Mouse (Mus musculus): Measurements from ENCODE around the gene Vrk3. TPM values are rescaled to one million over a fixed set of nuclear protein-coding genes. Genes with fewer than 3 reads are reported as not detected.
A peak's percentile ranks its signal among the peaks of the same experiment; 100 is the strongest.

The Vrk3 gene
- polyA plus RNA-seq, 1 experiment from 2014 or later: 36.4 TPM

DNA sequence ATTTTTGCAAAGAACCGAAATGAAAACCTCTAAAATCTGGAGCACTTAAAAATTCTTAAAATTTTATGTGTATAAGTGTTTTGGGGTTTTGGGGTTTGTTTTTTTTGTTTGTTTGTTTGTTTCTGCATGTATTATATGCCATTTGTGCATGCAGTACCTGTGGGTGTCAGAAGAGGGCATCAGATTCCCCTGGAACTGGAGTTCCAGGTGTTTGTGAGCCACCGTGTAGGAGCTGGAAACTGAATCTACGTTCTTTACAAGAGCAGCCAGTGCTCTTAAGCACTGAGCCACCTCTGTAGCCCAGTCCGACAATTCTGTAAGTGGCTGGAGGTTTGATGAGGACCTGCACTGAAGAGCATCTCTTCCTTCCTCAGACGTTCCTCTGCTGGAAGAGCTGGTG, 38.3 kb upstream of the Vrk3 start:
- Histone ChIP-seq H3K36me3 (ENCODE audit: control insufficient read depth, insufficient read depth, low read length) (no peaks in the 10 kb centered on the region), H3K27ac (ENCODE audit: low read depth, low read length) (no peak overlapping the region), H3K4me3 (ENCODE audit: low read depth, low read length) (no peak overlapping the region), H3K4me2 (no peak overlapping the region), H3K27me3 (replicated peaks; ENCODE audit: control insufficient read depth, insufficient read depth, low read length) (no peaks in the 10 kb centered on the region), H3K4me1 (replicated peaks; ENCODE audit: control insufficient read depth, insufficient read depth, low read length) (no peaks in the 10 kb centered on the region), H3K9ac (ENCODE audit: low read depth, low read length) (no peak overlapping the region), H3K9me3 (ENCODE audit: control insufficient read depth, low read length) (no peaks in the 10 kb centered on the region)
- ATAC-seq (replicated peaks; ENCODE audit: low FRiP score): no peak
- DNase-seq (ENCODE audit: low spot score): no peak
- WGBS: 81% methylated on average over 5 of the region's 5 CpGs

DNA sequence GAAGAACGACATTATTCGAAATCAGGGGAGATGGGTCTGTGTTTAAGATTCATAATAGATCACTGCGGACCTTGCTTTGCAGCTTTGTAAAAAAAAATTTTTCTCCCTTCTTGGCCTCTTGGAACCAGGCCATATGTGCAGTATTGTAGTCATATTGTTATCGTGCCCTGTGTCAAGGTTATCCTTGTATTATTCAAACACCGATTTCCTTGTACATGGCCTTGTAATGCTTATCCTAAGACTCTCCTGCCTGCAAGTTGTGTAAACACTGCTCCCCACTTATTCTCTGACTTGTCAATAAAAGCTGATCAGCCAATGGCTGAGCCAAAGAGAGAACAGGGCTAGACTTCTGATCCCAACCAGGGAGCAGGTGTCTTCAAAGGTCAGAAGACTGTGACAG, 26.2 kb upstream of the Vrk3 start:
- Histone ChIP-seq H3K4me3 (ENCODE audit: low read depth, low read length) (no peak overlapping the region), H3K4me1 (replicated peaks; ENCODE audit: control insufficient read depth, insufficient read depth, low read length) (no peaks in the 10 kb centered on the region), H3K36me3 (ENCODE audit: control insufficient read depth, insufficient read depth, low read length) (no peaks in the 10 kb centered on the region), H3K9ac (ENCODE audit: low read depth, low read length) (no peak overlapping the region), H3K27me3 (replicated peaks; ENCODE audit: control insufficient read depth, insufficient read depth, low read length) (no peaks in the 10 kb centered on the region), H3K4me2 (no peak overlapping the region), H3K9me3 (ENCODE audit: control insufficient read depth, low read length) (no peaks in the 10 kb centered on the region), H3K27ac (ENCODE audit: low read depth, low read length) (no peak overlapping the region)
- DNase-seq (ENCODE audit: low spot score) (no peak), ATAC-seq (replicated peaks; ENCODE audit: low FRiP score) (no peak)
- 81% methylated on average over 5 of the region's 5 CpGs for WGBS

DNA sequence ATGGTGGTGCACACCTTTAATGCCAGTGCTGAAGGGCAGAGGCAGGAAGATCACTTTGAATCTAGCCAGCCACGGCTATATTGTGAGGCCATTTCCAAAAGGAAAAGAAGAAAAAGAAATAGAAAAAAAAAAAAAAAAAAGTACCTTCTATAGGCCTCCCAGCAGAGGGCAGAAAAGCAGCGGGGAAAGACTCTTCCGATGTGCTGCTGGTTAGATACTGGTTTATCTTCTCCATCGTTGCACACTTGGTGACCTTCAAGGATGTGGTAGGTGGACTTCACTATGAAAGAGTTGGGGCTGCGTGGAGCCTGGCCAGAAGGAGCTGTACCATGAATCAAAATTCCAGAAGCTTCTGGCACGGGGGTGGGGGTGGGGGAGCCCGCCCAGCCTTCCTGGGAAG, 23.9 kb upstream of the Vrk3 start:
- no peaks in the 10 kb centered on the region for H3K36me3 ChIP-seq (ENCODE audit: control insufficient read depth, insufficient read depth, low read length)
- H3K4me2 ChIP-seq: no peak overlapping the region
- DNase-seq (ENCODE audit: low spot score) (no peak), ATAC-seq (replicated peaks; ENCODE audit: low FRiP score) (no peak)
- H3K27ac ChIP-seq (ENCODE audit: low read depth, low read length): no peak overlapping the region
- no peaks in the 10 kb centered on the region for H3K27me3 ChIP-seq (replicated peaks; ENCODE audit: control insufficient read depth, insufficient read depth, low read length)
- H3K4me1 ChIP-seq (replicated peaks; ENCODE audit: control insufficient read depth, insufficient read depth, low read length): no peaks in the 10 kb centered on the region
- 23% methylated on average over 7 of the region's 7 CpGs for WGBS
- no peak overlapping the region for H3K4me3 ChIP-seq (ENCODE audit: low read depth, low read length)
- no peak overlapping the region for H3K9ac ChIP-seq (ENCODE audit: low read depth, low read length)
- H3K9me3 ChIP-seq (ENCODE audit: control insufficient read depth, low read length): no peaks in the 10 kb centered on the region

GRCm38 (mm10) chr7:44726343-44726742, 21.9 kb upstream of the Vrk3 start:
- Histone ChIP-seq H3K4me2 (no peak overlapping the region), H3K27ac (ENCODE audit: low read depth, low read length) (no peak overlapping the region), H3K9ac (ENCODE audit: low read depth, low read length) (no peak overlapping the region), H3K36me3 (ENCODE audit: control insufficient read depth, insufficient read depth, low read length) (no peaks in the 10 kb centered on the region), H3K4me3 (ENCODE audit: low read depth, low read length) (no peak overlapping the region), H3K9me3 (ENCODE audit: control insufficient read depth, low read length) (no peaks in the 10 kb centered on the region), H3K27me3 (replicated peaks; ENCODE audit: control insufficient read depth, insufficient read depth, low read length) (no peaks in the 10 kb centered on the region), H3K4me1 (replicated peaks; ENCODE audit: control insufficient read depth, insufficient read depth, low read length) (no peaks in the 10 kb centered on the region)
- 65% methylated on average over 6 of the region's 6 CpGs for WGBS
- ATAC-seq (replicated peaks; ENCODE audit: low FRiP score) (no peak), DNase-seq (ENCODE audit: low spot score) (no peak)

DNA sequence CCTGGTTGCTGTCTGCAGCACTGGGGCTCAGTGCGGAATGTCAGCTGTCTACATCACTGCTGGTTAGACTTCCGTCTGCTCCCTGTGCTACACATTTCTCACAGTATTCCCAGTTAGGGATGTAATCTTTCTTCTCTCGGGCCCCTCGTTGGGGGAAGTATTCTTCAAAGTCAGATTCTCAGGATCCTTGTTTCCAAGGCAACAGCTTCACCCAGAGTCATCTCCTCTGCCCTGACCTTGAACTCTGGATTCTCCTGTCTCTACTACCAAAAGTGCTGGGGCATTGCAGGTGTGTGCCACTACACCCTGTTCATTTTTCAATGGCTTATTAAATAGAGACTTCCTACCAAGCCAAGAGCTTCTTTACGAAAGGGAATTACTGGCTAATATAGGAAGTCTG, 21.1 kb upstream of the Vrk3 start:
- Histone ChIP-seq H3K4me2 (no peak overlapping the region), H3K27me3 (replicated peaks; ENCODE audit: control insufficient read depth, insufficient read depth, low read length) (no peaks in the 10 kb centered on the region), H3K9ac (ENCODE audit: low read depth, low read length) (no peak overlapping the region), H3K9me3 (ENCODE audit: control insufficient read depth, low read length) (no peaks in the 10 kb centered on the region), H3K36me3 (ENCODE audit: control insufficient read depth, insufficient read depth, low read length) (no peaks in the 10 kb centered on the region), H3K4me1 (replicated peaks; ENCODE audit: control insufficient read depth, insufficient read depth, low read length) (no peaks in the 10 kb centered on the region), H3K4me3 (ENCODE audit: low read depth, low read length) (no peak overlapping the region), H3K27ac (ENCODE audit: low read depth, low read length) (no peak overlapping the region)
- 65% methylated on average over 5 of the region's 5 CpGs for WGBS
- DNase-seq (ENCODE audit: low spot score) (no peak), ATAC-seq (replicated peaks; ENCODE audit: low FRiP score) (no peak)

- no peak overlapping the region for H3K9ac ChIP-seq (ENCODE audit: low read depth, low read length)
- DNase-seq (ENCODE audit: low spot score) (no peak), ATAC-seq (replicated peaks; ENCODE audit: low FRiP score) (no peak)
- no peak overlapping the region for H3K4me3 ChIP-seq (ENCODE audit: low read depth, low read length)
- H3K4me1 ChIP-seq (replicated peaks; ENCODE audit: control insufficient read depth, insufficient read depth, low read length): no peaks in the 10 kb centered on the region
- no peak overlapping the region for H3K4me2 ChIP-seq
- H3K27ac ChIP-seq (ENCODE audit: low read depth, low read length): no peak overlapping the region
- H3K36me3 ChIP-seq (ENCODE audit: control insufficient read depth, insufficient read depth, low read length): no peaks in the 10 kb centered on the region; the same call in 1 of the 2 replicates
- no peaks in the 10 kb centered on the region for H3K27me3 ChIP-seq (replicated peaks; ENCODE audit: control insufficient read depth, insufficient read depth, low read length)
- H3K9me3 ChIP-seq (ENCODE audit: control insufficient read depth, low read length): no peaks in the 10 kb centered on the region
- 76% methylated on average over 11 of the region's 11 CpGs for WGBS
These were observed 19.9 kb upstream of the Vrk3 start for GRCm38 (mm10) chr7:44728082-44728975.

GRCm38 (mm10) chr7:44733723-44734122, 14.5 kb upstream of the Vrk3 start:
- Histone ChIP-seq H3K9me3 (ENCODE audit: control insufficient read depth, low read length) (no peaks in the 10 kb centered on the region), H3K4me1 (replicated peaks; ENCODE audit: control insufficient read depth, insufficient read depth, low read length) (no peaks in the 10 kb centered on the region), H3K4me2 (no peak overlapping the region), H3K4me3 (ENCODE audit: low read depth, low read length) (no peak overlapping the region), H3K27me3 (replicated peaks; ENCODE audit: control insufficient read depth, insufficient read depth, low read length) (no peaks in the 10 kb centered on the region), H3K36me3 (ENCODE audit: control insufficient read depth, insufficient read depth, low read length) (peaks cover 2% of the 10 kb centered on the region; the same call in 1 of the 2 replicates), H3K9ac (ENCODE audit: low read depth, low read length) (no peak overlapping the region), H3K27ac (ENCODE audit: low read depth, low read length) (no peak overlapping the region)
- DNase-seq (ENCODE audit: low spot score): no peak
- 81% methylated on average over 9 of the region's 9 CpGs for WGBS
- ATAC-seq (replicated peaks; ENCODE audit: low FRiP score): no peak

GRCm38 (mm10) chr7:44741361-44741760, 6.9 kb upstream of the Vrk3 start:
- ATAC-seq (replicated peaks; ENCODE audit: low FRiP score): no peak
- WGBS: 76% methylated on average over 8 of the region's 8 CpGs

GRCm38 (mm10) chr7:44744270-44744669, 3.9 kb upstream of the Vrk3 start:
- no peak overlapping the region for H3K4me3 ChIP-seq (ENCODE audit: low read depth, low read length)
- no peaks in the 10 kb centered on the region for H3K9me3 ChIP-seq (ENCODE audit: control insufficient read depth, low read length)
- H3K27ac ChIP-seq (ENCODE audit: low read depth, low read length): no peak overlapping the region
- no peak overlapping the region for H3K9ac ChIP-seq (ENCODE audit: low read depth, low read length)
- no peaks in the 10 kb centered on the region for H3K36me3 ChIP-seq (ENCODE audit: control insufficient read depth, insufficient read depth, low read length)
- 63% methylated on average over 9 of the region's 9 CpGs for WGBS
- H3K27me3 ChIP-seq (replicated peaks; ENCODE audit: control insufficient read depth, insufficient read depth, low read length): no peaks in the 10 kb centered on the region
- DNase-seq (ENCODE audit: low spot score) (no peak), ATAC-seq (replicated peaks; ENCODE audit: low FRiP score) (no peak)
- H3K4me1 ChIP-seq (replicated peaks; ENCODE audit: control insufficient read depth, insufficient read depth, low read length): peaks cover 18% of the 10 kb centered on the region
- H3K4me2 ChIP-seq: peak overlapping the region; percentile 81; the same call in 1 of the 2 replicates

More at GRCm38 (mm10) chr7:44741361-44741760, 6.9 kb upstream of the Vrk3 start:
- peaks cover 8% of the 10 kb centered on the region for H3K4me1 ChIP-seq (replicated peaks; ENCODE audit: control insufficient read depth, insufficient read depth, low read length)
- no peak overlapping the region for H3K9ac ChIP-seq (ENCODE audit: low read depth, low read length)
- H3K27me3 ChIP-seq (replicated peaks; ENCODE audit: control insufficient read depth, insufficient read depth, low read length): no peaks in the 10 kb centered on the region
- no peak overlapping the region for H3K27ac ChIP-seq (ENCODE audit: low read depth, low read length)
- no peak for DNase-seq (ENCODE audit: low spot score)
- H3K4me2 ChIP-seq: no peak overlapping the region
- H3K36me3 ChIP-seq (ENCODE audit: control insufficient read depth, insufficient read depth, low read length): no peaks in the 10 kb centered on the region
- no peaks in the 10 kb centered on the region for H3K9me3 ChIP-seq (ENCODE audit: control insufficient read depth, low read length)
- no peak overlapping the region for H3K4me3 ChIP-seq (ENCODE audit: low read depth, low read length)
